Mouse (Mus musculus): ENCODE data around the gene Pex16.

- TF ChIP-seq CTCF (IDR thresholded peaks at IDR 0.05; ENCODE audit: insufficient read depth, low read depth, low read length) (no peak), POLR2A (IDR thresholded peaks at IDR 0.05; ENCODE audit: insufficient read depth, low read depth, low read length) (no peak)
Observed at GRCm38 (mm10) chr2:92326221-92326620, 48.3 kb upstream of the Pex16 start.
